ENCODE assay signal across 36 mouse cellular contexts in the genomic region with DNA sequence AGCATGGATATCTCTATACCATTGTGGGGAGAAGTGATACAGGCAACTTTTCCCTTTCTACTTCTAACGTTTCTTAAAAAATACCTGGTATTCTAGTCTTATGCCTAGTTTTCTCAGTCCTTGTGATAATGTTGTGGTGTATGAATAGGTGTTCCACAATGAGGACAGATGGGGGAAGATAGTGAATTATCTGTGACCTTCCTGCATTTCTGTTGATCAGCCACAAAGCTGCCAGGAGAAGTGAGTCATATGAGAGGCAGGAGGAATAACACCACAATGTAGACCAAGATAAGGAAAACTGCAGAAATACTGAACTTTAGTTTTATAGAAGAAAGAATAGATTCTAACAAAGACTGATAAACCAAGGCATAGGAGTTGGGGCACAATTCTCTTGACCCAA. TPM values are rescaled to one million over a fixed set of nuclear protein-coding genes. Genes with fewer than 3 reads are reported as not detected.
"Had no signal": no experiment of that assay in that cellular context is flagged by ENCODE, and none has a peak within 500 bp of the region (broad histone marks: within the 10 kb centered on the region; RNA-seq: fewer than 3 reads in every experiment).

No protein-coding gene starts in this region.

- H3K36me3 ChIP-seq: embryonic facial prominence, embryonic 10.5 days; embryonic facial prominence, embryonic 12.5 days; embryonic facial prominence, embryonic 13.5 days; embryonic facial prominence, embryonic 15.5 days; forebrain, embryonic 10.5 days; forebrain, embryonic 12.5 days; forebrain, embryonic 15.5 days had no signal

- H3K4me1 ChIP-seq: embryonic facial prominence, embryonic 10.5 days; embryonic facial prominence, embryonic 12.5 days; embryonic facial prominence, embryonic 13.5 days; embryonic facial prominence, embryonic 15.5 days; forebrain, embryonic 10.5 days; forebrain, embryonic 12.5 days; forebrain, embryonic 13.5 days; forebrain, embryonic 15.5 days had no signal

- H3K27me3 ChIP-seq: embryonic facial prominence, embryonic 12.5 days; embryonic facial prominence, embryonic 13.5 days; embryonic facial prominence, embryonic 15.5 days; forebrain, embryonic 12.5 days; forebrain, embryonic 13.5 days; forebrain, embryonic 15.5 days had no signal

- H3K27ac ChIP-seq: embryonic facial prominence, embryonic 10.5 days; embryonic facial prominence, embryonic 12.5 days; embryonic facial prominence, embryonic 13.5 days; embryonic facial prominence, embryonic 15.5 days; forebrain, embryonic 10.5 days; forebrain, embryonic 12.5 days; forebrain, embryonic 13.5 days; forebrain, embryonic 15.5 days; gastrocnemius, adult 2 months; heart, adult 2 months had no signal

- DNase-seq: cerebellum, adult 9-10 months; cerebellum, adult 9-11 months; cerebellum, postnatal 10 days; cerebellum, postnatal 14 days; cerebellum, postnatal 25 days; cerebellum, postnatal 36 days; embryo, embryonic 11 days; forebrain, postnatal 0 days; gastrocnemius, adult 2 months; gastrocnemius, postnatal 10 days; gastrocnemius, postnatal 14 days; gastrocnemius, postnatal 25 days; gastrocnemius, postnatal 36 days; heart, adult 18-20 months; heart, adult 2 months had no signal

- H3K4me3 ChIP-seq: embryonic facial prominence, embryonic 10.5 days; embryonic facial prominence, embryonic 12.5 days; embryonic facial prominence, embryonic 13.5 days; embryonic facial prominence, embryonic 15.5 days; erythroblast, embryonic 14.5 days; forebrain, embryonic 10.5 days; forebrain, embryonic 12.5 days; forebrain, embryonic 13.5 days; forebrain, embryonic 15.5 days; gastrocnemius, adult 2 months; heart, adult 2 months had no signal

- H3K9ac ChIP-seq: embryonic facial prominence, embryonic 12.5 days; embryonic facial prominence, embryonic 13.5 days; embryonic facial prominence, embryonic 15.5 days; forebrain, embryonic 12.5 days; forebrain, embryonic 13.5 days; forebrain, embryonic 15.5 days; forebrain, postnatal 0 days had no signal

- ATAC-seq: forebrain, embryonic 13.5 days; forebrain, embryonic 14.5 days; forebrain, embryonic 15.5 days; forebrain, embryonic 16.5 days; forebrain, postnatal 0 days had no signal

RNA-seq across cellular contexts. Expression of a gene that starts 12.3 kb away (rescaled TPM):
- total RNA-seq: forebrain, postnatal 0 days; gastrocnemius, adult 18-20 months; gastrocnemius, adult 2 months; gastrocnemius, adult 8-10 months; gastrocnemius, postnatal 14 days; gastrocnemius, postnatal 25 days; gastrocnemius, postnatal 36 days; gastrocnemius, postnatal 4 days; heart, adult 18-20 months; heart, adult 8-10 months had no signal
- polyA plus RNA-seq: cortical plate, adult 2 months; embryonic facial prominence, embryonic 10.5 days; embryonic facial prominence, embryonic 11.5 days; embryonic facial prominence, embryonic 12.5 days; embryonic facial prominence, embryonic 13.5 days; embryonic facial prominence, embryonic 14.5 days; embryonic facial prominence, embryonic 15.5 days; erythroblast, embryonic 14.5 days; forebrain, embryonic 10.5 days; forebrain, embryonic 11.5 days; forebrain, embryonic 12.5 days; forebrain, embryonic 13.5 days; forebrain, embryonic 14.5 days; forebrain, embryonic 15.5 days; forebrain, embryonic 16.5 days; forebrain, postnatal 0 days; frontal cortex, adult 2 months; gonadal fat pad, adult 2 months; heart, adult 2 months had no signal
